Mouse (Mus musculus): ENCODE results near the gene Whrn.

DNA sequence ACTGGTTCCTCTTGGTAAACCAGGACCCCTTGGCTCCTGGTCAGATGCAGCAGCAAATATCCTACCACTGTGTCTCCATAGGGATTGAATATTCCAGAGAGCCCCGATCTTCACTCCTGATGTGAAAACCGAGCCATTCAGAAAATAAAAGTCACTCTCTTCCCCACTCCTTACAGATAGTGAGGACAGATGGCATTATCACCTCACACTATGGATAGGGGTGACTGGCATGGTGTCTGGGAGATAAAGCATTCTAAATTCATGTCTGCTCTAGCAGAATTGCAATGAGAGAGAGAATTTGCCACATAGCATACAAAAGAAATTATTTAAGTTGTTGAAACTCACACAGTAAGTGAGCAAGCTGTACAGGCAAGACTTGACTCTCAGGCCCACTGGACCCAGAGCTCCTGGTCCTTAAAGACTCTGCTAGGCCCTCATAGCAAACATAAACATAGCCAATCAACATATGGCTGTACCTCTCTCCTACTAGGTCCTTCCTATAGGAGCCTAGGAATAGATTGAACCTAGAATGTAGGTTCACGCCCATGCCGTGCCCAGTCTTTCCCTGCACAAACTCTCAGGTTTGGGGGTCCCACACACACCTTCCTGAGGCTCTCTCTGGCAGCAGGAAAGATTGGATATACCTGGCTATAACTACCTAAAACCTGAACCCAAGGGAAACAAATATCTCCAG lies 113.0 kb downstream of the Whrn start:
- TF ChIP-seq CTCF (IDR thresholded peaks at IDR 0.05; ENCODE audit: low read depth) (no peak), EP300 (IDR thresholded peaks at IDR 0.05; ENCODE audit: low read depth) (peak; percentile 93)
